Mouse (Mus musculus): Measurements from ENCODE around the gene Clic4.

DNA sequence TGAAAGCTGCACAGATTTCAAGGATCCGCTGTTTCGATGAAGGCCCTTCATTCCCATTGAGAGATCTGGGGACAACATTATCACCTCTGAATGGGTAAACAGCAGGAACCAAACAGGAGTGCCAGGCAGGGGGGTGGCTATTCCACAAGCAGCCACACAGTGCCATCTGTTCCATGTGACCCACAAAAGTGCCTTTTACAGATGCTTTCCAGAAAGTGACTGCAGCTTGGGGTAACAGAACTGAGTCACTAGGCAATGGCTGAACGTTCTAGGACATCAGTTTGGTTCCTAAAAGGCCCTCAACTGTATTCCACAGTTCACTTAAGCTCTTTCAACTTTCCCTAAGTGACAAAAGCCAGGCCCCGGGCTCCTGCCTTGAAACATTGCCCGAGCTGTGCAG lies 42.0 kb downstream of the Clic4 start:
- TF ChIP-seq CTCF (IDR thresholded peaks at IDR 0.05) = no peak
- no peak for TF ChIP-seq EP300 (IDR thresholded peaks at IDR 0.05; ENCODE audit: insufficient read depth, low read depth, low read length)
- no peak for TF ChIP-seq POLR2A (IDR thresholded peaks at IDR 0.05; ENCODE audit: insufficient read depth, low read depth, low read length)
